ENCODE assay signal across 18 mouse cellular contexts in the genomic region with DNA sequence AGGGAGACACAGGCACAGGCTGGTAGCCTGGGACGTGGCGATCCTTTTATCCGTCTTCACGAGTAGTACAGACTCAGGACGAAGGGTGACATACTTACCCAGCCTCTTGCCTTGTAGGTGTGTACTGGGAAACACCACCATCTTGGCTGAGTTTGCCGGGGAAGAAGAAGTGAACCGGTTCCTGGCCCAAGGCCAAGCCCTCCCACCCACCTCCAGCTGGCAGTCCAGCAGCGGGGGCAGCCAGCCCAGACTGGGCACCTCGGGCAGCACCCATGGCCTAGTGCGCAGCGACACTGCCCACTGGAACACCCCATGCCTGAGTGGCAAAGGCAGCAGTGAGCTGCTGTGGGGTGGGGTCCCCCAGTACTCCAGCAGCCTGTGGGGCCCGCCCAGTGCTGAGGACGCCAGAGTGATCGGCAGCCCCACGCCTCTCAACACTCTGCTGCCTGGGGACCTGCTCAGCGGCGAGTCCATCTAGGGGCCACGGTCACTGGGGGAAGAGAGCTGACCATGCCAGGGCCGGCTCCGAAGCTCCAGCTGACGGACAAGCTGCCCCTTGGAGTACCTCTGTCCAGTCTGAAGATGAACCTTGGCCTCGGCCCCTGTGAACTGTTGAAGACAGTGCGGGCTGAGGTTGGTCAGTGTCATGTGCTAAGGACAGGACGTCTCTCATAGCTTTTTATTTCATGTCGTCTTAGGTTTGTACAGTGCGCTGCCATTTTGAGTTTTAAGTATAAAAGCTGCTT. TPM values are rescaled to one million over a fixed set of nuclear protein-coding genes. Genes with fewer than 3 reads are reported as not detected.
DNase-seq lines count a peak whose midpoint lies in the region; ATAC-seq and TF ChIP-seq lines count a peak whose summit lies in the region.
"Had no signal": no experiment of that assay in that cellular context is flagged by ENCODE, and none has a peak within 500 bp of the region (broad histone marks: within the 10 kb centered on the region; RNA-seq: fewer than 3 reads in every experiment).

No protein-coding gene starts in this region.

- ATAC-seq in forebrain, embryonic 16.5 days = no peak
- peak; percentile 40 for ATAC-seq in kidney, embryonic 16.5 days (ENCODE audit: low FRiP score, low TSS enrichment)
- ATAC-seq in megakaryocyte, adult 5-6 weeks (ENCODE audit: poor library complexity, severe bottlenecking) = no peak
- ATAC-seq: forebrain, postnatal 0 days had no signal

- no peak overlapping the region for H3K4me2 ChIP-seq in forebrain, embryonic 16.5 days (ENCODE audit: low read length)
- no peak overlapping the region for H3K4me2 ChIP-seq in kidney, embryonic 16.5 days (replicated peaks; ENCODE audit: low read depth, low read length)
- H3K4me2 ChIP-seq: liver, embryonic 11.5 days had no signal

- TF ChIP-seq CTCF in layer of hippocampus, adult 2 months (conservative IDR thresholded peaks at IDR 0.05) = no peak

- H3K4me1 ChIP-seq in forebrain, embryonic 10.5 days = no peaks in the 10 kb centered on the region
- H3K4me1 ChIP-seq in forebrain, embryonic 16.5 days (replicated peaks; ENCODE audit: control insufficient read depth, insufficient read depth, low read length) = no peaks in the 10 kb centered on the region
- H3K4me1 ChIP-seq in kidney, embryonic 16.5 days (ENCODE audit: insufficient read depth, low read length) = peaks cover 6% of the 10 kb centered on the region; the same call in 1 of the 2 replicates
- H3K4me1 ChIP-seq: midbrain, embryonic 10.5 days had no signal

- DNase-seq in forebrain, embryonic 10.5 days (ENCODE audit: extremely low spot score, low spot score) = no peak
- no peak for DNase-seq in layer of hippocampus, adult 2 months (ENCODE audit: low spot score in 2 of 2)
- DNase-seq in layer of hippocampus, adult 18-20 months (ENCODE audit: low spot score in 2 of 2) = no peak
- DNase-seq in R1 (ENCODE audit: low read depth, low spot score) = peak; percentile 21
- DNase-seq in retina, embryonic 14.5 days (ENCODE audit: low spot score) = no peak
- DNase-seq: adrenal gland, postnatal 14 days; cerebellum, postnatal 36 days; forebrain, postnatal 0 days; lung, postnatal 10 days had no signal

- no peak overlapping the region for H3K4me3 ChIP-seq in forebrain, embryonic 10.5 days
- H3K4me3 ChIP-seq in forebrain, embryonic 16.5 days (replicated peaks; ENCODE audit: low read length) = no peak overlapping the region
- H3K4me3 ChIP-seq in layer of hippocampus, adult 2 months = no peak overlapping the region
- no peak overlapping the region for H3K4me3 ChIP-seq in kidney, embryonic 16.5 days (ENCODE audit: low read length)
- H3K4me3 ChIP-seq: midbrain, embryonic 10.5 days; myocyte had no signal

- WGBS in forebrain, embryonic 10.5 days = 96% methylated on average over 26 of the region's 26 CpGs
- WGBS in forebrain, embryonic 16.5 days = 87% methylated on average over 26 of the region's 26 CpGs
- WGBS in kidney, embryonic 16.5 days = 90% methylated on average over 26 of the region's 26 CpGs

- peaks cover 96% of the 10 kb centered on the region for H3K36me3 ChIP-seq in forebrain, embryonic 10.5 days (replicated peaks)
- H3K36me3 ChIP-seq in forebrain, embryonic 16.5 days (ENCODE audit: control insufficient read depth, insufficient read depth) = peaks cover 36% of the 10 kb centered on the region
- H3K36me3 ChIP-seq in kidney, embryonic 16.5 days (ENCODE audit: insufficient read depth, low read length) = peaks cover 49% of the 10 kb centered on the region

- H3K9ac ChIP-seq in forebrain, embryonic 16.5 days (replicated peaks; ENCODE audit: low read depth, low read length) = no peak overlapping the region
- H3K9ac ChIP-seq in kidney, embryonic 16.5 days (replicated peaks; ENCODE audit: low read length) = no peak overlapping the region
- H3K9ac ChIP-seq: forebrain, postnatal 0 days had no signal

- H3K9me3 ChIP-seq in forebrain, embryonic 10.5 days = no peaks in the 10 kb centered on the region
- H3K9me3 ChIP-seq in forebrain, embryonic 16.5 days (ENCODE audit: control insufficient read depth, low read length) = no peaks in the 10 kb centered on the region
- no peaks in the 10 kb centered on the region for H3K9me3 ChIP-seq in kidney, embryonic 16.5 days (ENCODE audit: low read length)
- H3K9me3 ChIP-seq: midbrain, embryonic 10.5 days had no signal

- H3K27ac ChIP-seq in forebrain, embryonic 10.5 days = 0 out of 2 replicates have a peak overlapping the region, but pooled peaks have one; percentile 44
- H3K27ac ChIP-seq in forebrain, embryonic 16.5 days (ENCODE audit: low read length) = no peak overlapping the region
- H3K27ac ChIP-seq in layer of hippocampus, adult 2 months = peak overlapping the region; percentile 71
- H3K27ac ChIP-seq in kidney, embryonic 16.5 days (ENCODE audit: low read length) = no peak overlapping the region
- H3K27ac ChIP-seq: midbrain, embryonic 10.5 days had no signal

- no peaks in the 10 kb centered on the region for H3K27me3 ChIP-seq in forebrain, embryonic 10.5 days (ENCODE audit: poor library complexity, severe bottlenecking)
- H3K27me3 ChIP-seq in forebrain, embryonic 16.5 days (replicated peaks; ENCODE audit: control insufficient read depth, insufficient read depth, low read length) = no peaks in the 10 kb centered on the region
- H3K27me3 ChIP-seq in kidney, embryonic 16.5 days (ENCODE audit: insufficient read depth, low read length) = no peaks in the 10 kb centered on the region

RNA-seq across cellular contexts. Expression of a gene that starts 21.3 kb away (rescaled TPM):
- polyA plus RNA-seq in forebrain, embryonic 10.5 days (2016; fragmentation: Nextera tagmentation; extraction: Ambion mirVana) = 1.4 and 1.5 TPM in 2 replicates
- polyA plus RNA-seq in forebrain, embryonic 16.5 days (2015; fragmentation: Nextera tagmentation; extraction: Ambion mirVana) = 0.78 and 0.99 TPM in 2 replicates
- under 1 TPM; 0.64 to 0.91 TPM for total RNA-seq in layer of hippocampus, adult 2 months (2021)
- 1 to 10 TPM in 1 of 2 experiments, under 1 TPM in 1; 0.72 to 1.1 TPM for total RNA-seq in layer of hippocampus, adult 18-20 months (2021)
- 3.6 TPM in 2 replicates for polyA plus RNA-seq in kidney, embryonic 16.5 days (2015; fragmentation: Nextera tagmentation; extraction: Ambion mirVana)
- 8.6 and 11.7 TPM in 2 replicates for total RNA-seq in megakaryocyte, adult 5-6 weeks (2015)
- total RNA-seq in megakaryocyte, adult 5-6 weeks (2017) = 4.3 and 7.4 TPM in 2 replicates

RNA-seq across cellular contexts. Expression of a gene that starts 21.5 kb away (rescaled TPM):
- polyA plus RNA-seq in forebrain, embryonic 10.5 days (2016; fragmentation: Nextera tagmentation; extraction: Ambion mirVana) = 11.0 and 12.2 TPM in 2 replicates
- 2.7 and 3.3 TPM in 2 replicates for polyA plus RNA-seq in forebrain, embryonic 16.5 days (2015; fragmentation: Nextera tagmentation; extraction: Ambion mirVana)
- 1 to 10 TPM; 6.6 to 8.4 TPM for total RNA-seq in layer of hippocampus, adult 2 months (2021)
- total RNA-seq in layer of hippocampus, adult 18-20 months (2021) = 10 to 100 TPM in 1 of 2 experiments, 1 to 10 TPM in 1; 5.9 to 10.6 TPM
- 47.9 and 50.5 TPM in 2 replicates for polyA plus RNA-seq in kidney, embryonic 16.5 days (2015; fragmentation: Nextera tagmentation; extraction: Ambion mirVana)
- total RNA-seq in megakaryocyte, adult 5-6 weeks (2015) = 74.3 and 79.6 TPM in 2 replicates
- total RNA-seq in megakaryocyte, adult 5-6 weeks (2017) = 17.4 and 18.5 TPM in 2 replicates

RNA-seq across cellular contexts. Expression of a gene that starts 36.9 kb away (rescaled TPM):
- 1.8 and 3.2 TPM in 2 replicates for polyA plus RNA-seq in forebrain, embryonic 10.5 days (2016; fragmentation: Nextera tagmentation; extraction: Ambion mirVana)
- not detected in 2 replicates for polyA plus RNA-seq in forebrain, embryonic 16.5 days (2015; fragmentation: Nextera tagmentation; extraction: Ambion mirVana)
- total RNA-seq in layer of hippocampus, adult 2 months (2021) = under 1 TPM; 0.34 to 0.46 TPM
- under 1 TPM in 1 of 2 experiments, not detected in 1; 0.40 TPM for total RNA-seq in layer of hippocampus, adult 18-20 months (2021)
- polyA plus RNA-seq in kidney, embryonic 16.5 days (2015; fragmentation: Nextera tagmentation; extraction: Ambion mirVana) = 0.33 and 0.54 TPM in 2 replicates
- total RNA-seq in megakaryocyte, adult 5-6 weeks (2015) = 0.60 TPM in 1 of 2 replicates, not detected in the other
- total RNA-seq in megakaryocyte, adult 5-6 weeks (2017) = 0.53 TPM in 1 of 2 replicates, not detected in the other
- total RNA-seq: forebrain, postnatal 0 days had no signal
- polyA plus RNA-seq: embryonic facial prominence, embryonic 14.5 days; forebrain, postnatal 0 days; gonadal fat pad, adult 2 months; heart, postnatal 0 days; myocyte had no signal

RNA-seq across cellular contexts. Expression of a gene that starts 48.9 kb away (rescaled TPM):
- polyA plus RNA-seq in forebrain, embryonic 10.5 days (2016; fragmentation: Nextera tagmentation; extraction: Ambion mirVana) = 0.17 and 0.58 TPM in 2 replicates
- polyA plus RNA-seq in forebrain, embryonic 16.5 days (2015; fragmentation: Nextera tagmentation; extraction: Ambion mirVana) = 0.19 and 0.90 TPM in 2 replicates
- total RNA-seq in layer of hippocampus, adult 2 months (2021) = 1 to 10 TPM; 1.6 to 1.7 TPM
- total RNA-seq in layer of hippocampus, adult 18-20 months (2021) = 1 to 10 TPM; 1.5 to 2.2 TPM
- 0.26 and 0.44 TPM in 2 replicates for polyA plus RNA-seq in kidney, embryonic 16.5 days (2015; fragmentation: Nextera tagmentation; extraction: Ambion mirVana)
- total RNA-seq in megakaryocyte, adult 5-6 weeks (2015) = 1.1 and 2.2 TPM in 2 replicates
- 1.1 TPM in 1 of 2 replicates, not detected in the other for total RNA-seq in megakaryocyte, adult 5-6 weeks (2017)

RNA-seq across cellular contexts. Expression of a gene that starts 48.9 kb away (rescaled TPM):
- polyA plus RNA-seq in forebrain, embryonic 10.5 days (2016; fragmentation: Nextera tagmentation; extraction: Ambion mirVana) = 36.9 and 38.0 TPM in 2 replicates
- polyA plus RNA-seq in forebrain, embryonic 16.5 days (2015; fragmentation: Nextera tagmentation; extraction: Ambion mirVana) = 13.1 and 14.4 TPM in 2 replicates
- 10 to 100 TPM; 10.2 to 13.4 TPM for total RNA-seq in layer of hippocampus, adult 2 months (2021)
- total RNA-seq in layer of hippocampus, adult 18-20 months (2021) = 10 to 100 TPM; 12.3 to 12.4 TPM
- polyA plus RNA-seq in kidney, embryonic 16.5 days (2015; fragmentation: Nextera tagmentation; extraction: Ambion mirVana) = 93.2 and 106 TPM in 2 replicates
- 225 and 241 TPM in 2 replicates for total RNA-seq in megakaryocyte, adult 5-6 weeks (2015)
- 163 and 176 TPM in 2 replicates for total RNA-seq in megakaryocyte, adult 5-6 weeks (2017)

Comparison
In these comparisons a context has a peak if more than half of its experiments do, and no peak if none do; other contexts are left out.
1. H3K27ac ChIP-seq: peak in forebrain, embryonic 10.5 days (single experiment) and layer of hippocampus, adult 2 months (single experiment); none in forebrain, embryonic 16.5 days (single experiment) and kidney, embryonic 16.5 days (single experiment).